Mouse (Mus musculus) kidney, adult 9 months (tissue): ENCODE results near the gene Fam219b.

Experiments used
- DNase-seq: peaks from one replicate; pipeline ENCODE4 v3.0.0; 2022

Gene Fam219b

DNA sequence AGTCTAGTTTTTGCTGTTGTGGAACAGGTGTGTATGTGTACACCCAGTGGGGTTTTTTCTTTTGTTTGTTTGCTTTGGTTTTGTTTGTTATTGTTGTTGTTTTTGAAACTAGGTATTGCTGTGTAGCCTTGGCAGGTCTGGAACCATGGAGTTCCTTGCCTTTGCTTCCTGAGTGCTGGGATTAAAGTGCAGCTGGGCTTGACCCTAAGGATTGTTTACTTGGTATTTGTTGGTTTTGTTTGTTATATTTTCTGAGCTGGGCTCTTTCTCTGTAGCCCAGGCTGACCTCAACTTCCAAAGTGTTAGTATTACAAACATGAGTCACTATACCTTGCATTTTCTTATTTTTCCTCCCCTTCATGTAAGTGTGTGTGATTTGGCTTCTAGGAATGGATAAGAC, 10.9 kb upstream of the Fam219b start:
- DNase-seq, result no peak

DNA sequence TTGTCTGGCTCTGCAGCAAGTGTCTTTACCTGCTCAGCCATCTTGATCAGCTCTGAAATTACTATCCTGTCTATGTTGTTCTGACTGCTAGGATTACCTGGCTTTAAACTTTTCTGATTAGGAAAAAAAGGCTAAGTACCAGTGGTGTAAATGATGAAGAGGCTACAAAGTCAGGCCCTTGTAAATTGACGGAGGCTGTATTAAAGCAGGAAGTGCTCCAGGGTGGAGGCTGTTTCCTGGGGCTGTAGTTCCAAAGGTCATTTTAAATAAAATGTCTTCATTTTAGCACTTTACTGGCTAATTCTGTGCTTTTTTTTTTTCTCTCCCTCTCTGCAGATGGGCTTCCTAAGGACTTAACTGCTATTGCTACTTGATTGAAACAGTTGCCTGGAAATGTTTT, 5.4 kb upstream of the Fam219b start:
- DNase-seq, result no peak

DNA sequence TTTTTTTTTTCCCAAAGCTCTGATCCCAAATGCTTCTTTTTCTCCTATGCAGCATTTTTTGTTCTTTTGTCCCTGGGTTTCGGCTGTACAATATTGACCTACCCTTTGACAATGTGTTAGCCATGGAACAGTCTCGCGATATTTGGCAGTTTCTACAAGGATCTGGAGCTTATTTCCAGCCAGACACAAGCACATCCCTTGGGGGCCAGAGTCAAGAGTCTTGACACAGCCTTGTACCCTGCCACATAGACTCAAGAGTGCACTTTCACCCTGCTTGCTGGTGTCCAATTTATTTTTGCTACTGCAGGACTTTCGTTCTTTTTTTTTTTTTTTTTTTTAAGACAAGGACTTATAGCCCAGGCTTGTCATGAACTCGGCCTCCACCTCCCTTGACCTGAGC, 966 bp upstream of the Fam219b start:
- DNase-seq, result no peak

DNA sequence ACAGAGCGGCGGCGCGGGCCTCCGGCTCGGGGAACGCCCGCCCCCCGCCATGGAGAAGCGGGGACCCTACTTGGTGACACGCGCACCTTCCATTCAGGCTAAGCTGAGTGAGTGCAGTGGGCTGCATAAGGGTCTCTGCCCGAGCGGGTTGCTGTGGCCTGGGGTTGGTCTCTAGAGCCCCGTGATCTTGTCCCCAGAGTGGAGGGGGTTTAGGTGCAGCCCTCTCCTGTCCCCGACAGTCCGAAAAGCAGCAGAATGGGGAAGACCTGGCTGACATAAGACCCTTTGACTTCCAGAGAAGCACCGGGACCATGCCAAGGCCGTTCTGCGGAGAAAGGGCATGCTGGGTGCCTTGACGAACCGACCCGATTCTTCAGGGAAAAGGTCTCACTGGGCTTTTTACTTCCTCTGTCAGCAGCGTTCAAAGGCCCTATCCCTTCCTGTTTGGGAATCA, 427 bp downstream of the Fam219b start:
- DNase-seq, result peak; percentile 48

DNA sequence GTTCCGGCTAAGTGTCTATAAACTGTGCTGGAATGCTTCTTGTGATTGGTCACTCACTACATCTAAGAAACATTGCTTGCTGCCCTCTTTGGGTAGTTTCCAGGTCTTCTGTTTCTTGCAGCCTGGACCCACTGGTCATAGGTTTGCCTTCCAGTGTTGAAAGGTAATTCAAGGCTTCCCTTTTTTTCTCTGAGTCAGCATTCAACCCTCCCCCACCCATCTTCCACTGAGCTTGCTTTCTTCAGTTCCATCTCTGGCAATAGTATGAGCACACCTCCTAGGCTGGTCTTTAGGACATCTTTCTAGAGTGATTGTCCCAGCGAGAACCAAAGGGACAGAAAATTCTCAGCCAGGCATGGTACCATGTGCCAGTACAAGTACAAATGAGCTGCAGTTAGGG, 2.2 kb downstream of the Fam219b start:
- DNase-seq, result no peak

DNA sequence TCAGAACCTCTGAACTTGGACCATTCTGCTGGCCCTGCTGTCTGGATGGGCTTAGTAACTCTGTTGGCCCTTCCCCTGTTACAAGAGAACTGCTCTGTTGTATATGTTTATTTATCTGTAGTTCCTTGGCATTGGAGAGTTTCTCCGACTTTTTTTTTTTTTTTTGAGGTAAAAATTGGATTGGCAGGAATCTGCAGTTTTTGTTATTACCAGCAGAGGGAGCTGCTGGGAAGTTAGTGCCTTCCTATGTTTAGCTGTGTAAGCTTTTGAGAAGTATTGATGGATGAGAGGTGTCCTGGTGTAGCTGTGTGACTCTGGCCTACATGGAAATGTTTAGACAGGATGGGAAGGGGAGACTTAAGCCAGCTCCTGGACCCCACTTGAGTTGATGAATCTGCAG, 4.0 kb downstream of the Fam219b start:
- DNase-seq, result peak; percentile 68

DNA sequence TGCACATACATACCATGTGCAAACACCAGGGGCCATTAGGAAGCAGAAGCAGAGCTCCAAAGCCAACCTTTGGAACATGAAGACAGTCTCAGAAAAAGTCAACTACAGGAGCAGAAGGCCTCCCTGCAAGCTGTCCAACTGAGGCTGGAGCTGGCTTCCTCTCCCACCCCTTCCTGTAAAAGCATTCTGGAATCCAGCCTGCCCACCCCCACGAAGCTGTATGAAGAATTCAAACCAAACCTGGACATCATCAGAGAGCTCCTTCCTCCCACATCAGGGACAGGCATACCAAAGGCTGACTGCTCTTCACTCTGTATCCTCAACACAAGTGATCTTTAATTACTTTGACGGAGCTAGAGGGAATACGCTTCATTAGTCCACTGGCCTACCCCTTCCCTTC, 6.6 kb downstream of the Fam219b start:
- no peak for DNase-seq

DNA sequence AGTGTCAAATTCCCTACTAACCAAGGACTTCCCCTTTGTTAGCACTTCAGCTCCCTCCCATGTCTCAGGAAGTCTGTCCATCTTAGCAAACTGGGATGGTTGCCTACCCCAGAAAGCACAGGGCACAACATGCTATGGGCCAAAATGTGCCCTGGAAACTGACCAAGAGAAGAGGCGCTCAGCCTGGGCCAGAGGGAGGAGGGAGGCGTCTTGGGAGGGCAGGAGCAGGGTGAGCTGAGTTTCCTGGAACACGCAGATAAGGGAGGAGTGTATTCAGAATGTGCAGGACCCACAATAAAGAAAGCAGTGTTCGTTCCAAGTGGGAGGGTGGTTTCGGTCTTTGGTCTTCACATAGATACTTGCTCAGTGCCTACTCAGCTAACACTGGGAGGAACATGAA, 10.0 kb downstream of the Fam219b start:
- peak; percentile 50 for DNase-seq

DNA sequence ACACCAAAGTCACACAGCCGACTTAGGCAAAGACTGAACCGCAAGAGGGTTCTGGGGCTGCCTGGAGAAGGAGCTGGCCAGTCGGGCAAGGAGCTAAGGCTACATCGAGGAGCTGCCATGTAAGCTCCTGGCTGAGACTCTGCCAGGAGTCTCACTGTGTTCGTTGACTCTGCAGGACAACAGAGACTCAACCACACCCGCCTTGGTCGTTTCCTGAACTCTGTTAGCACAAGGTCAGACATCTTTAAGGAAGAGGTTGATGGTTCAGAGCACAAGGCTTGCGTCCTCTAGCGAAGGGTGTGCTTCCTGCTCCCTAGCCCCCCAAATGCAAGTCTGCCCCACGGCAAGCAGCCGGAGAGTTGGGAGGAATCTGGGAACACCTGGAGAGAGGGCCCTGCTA, 10.5 kb downstream of the Fam219b start:
- DNase-seq, result no peak

DNA sequence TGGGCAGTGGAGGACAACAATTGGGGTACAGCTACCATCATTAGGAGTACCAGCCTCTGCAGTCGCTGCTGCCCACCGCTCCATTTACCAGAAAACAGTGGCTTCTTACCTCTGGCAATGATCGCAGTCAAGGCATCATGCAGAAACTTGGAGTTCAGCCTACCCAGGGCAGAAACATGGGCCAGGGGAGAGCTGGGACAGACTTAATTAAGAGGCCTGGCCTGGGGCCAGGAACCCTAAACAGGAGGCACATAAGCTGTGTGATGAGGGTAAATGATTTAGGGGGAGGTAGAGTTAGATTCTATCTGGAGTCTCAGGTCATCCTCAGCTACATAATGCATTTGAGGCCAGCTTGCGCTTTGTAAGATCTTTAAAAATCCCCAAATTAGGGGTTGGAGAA, 11.9 kb downstream of the Fam219b start:
- DNase-seq, result no peak

DNA sequence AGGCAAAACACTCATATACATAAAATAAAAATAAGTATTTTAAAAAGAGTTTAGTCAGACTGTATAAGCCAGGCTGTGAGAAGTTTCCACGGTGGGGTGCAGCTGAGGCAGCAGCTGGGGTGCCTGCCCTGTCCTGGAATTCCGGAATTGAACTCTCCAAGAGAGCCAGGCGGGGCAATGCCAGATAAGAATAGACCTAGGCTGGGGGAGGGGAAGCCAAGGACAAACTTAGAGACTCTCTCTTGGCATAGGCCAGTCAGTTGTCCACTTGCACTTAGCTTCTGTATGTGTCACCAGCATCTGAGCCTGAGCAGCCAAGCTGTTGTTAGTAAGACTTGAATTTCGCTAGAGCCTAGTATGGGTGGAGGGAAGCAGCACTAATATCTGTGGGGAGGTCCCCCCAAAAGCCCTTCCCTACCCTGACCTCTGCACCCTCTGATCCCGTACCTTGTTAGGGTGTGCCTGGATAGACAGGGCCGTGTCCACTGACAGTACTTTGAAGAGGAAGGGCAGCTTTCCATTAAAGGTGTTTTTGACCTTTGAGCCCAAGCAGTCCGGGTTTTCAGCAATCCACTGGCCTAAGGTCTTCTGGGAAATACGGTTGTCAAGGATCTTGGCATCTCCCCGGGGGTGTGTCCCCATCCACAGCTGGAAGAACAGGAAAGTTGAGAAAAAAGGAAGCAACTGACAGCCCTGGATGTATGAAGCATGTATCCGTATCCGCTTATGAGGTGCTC, 13.0 kb downstream of the Fam219b start:
- DNase-seq, result peak; percentile 83

DNA sequence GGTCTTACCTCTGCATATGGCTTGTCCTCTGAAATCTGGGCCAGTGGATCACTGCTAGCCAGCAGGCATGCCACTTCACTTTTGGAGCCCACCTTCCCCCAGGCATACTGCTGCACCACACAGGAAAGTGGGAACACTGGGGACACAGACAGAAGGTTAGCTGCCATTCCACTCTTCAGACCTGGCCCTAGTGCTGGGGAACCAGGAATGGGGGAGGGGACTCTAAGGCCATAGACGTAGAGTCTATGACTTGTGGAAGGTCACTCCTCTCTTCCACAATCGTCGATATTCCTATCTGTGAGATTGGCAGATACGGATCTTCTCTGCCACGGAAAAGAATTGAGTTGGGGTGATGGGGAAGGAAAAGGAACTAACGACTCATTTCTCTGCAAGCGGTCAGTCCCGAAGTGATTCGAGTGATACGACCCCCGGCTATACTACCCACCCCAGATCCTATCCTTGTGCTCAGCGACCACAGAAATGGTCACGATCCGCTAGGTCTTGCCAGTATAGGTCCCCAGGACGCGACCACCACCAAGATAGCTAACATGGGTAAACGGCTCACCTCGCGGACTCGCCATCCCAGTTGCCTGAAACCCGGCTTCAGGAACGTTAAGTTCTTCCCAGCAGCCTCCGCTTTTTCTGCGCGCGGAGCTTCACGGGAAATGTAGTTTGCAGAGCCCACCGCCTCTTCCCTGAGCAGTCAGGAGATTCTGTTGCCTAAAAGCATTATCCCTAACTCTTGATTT, 15.0 kb downstream of the Fam219b start, which contains the start of gene Mpi:
Gene Mpi, minus strand, starts transcription at position 625 of the 749 bp plus-strand sequence.
- DNase-seq, result peak; percentile 72

DNA sequence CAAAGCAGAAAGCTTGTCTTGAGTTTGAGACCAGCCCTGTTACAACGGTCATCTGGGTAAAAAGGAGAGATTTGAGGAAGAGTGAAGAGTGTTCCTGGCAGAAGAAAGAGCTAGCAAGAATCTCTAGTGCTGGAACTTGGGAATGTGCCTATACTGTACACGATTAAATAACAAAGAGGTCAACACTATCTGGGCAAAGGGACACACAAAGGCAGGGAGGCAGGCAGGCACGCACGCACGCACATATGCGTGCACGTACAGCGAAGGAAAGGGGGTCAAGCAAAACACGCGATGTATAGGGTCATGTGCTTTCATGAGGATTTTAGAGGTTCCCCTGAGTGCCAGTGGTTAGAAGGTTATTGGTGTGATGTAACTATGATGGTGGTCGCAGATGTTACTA, 15.8 kb downstream of the Fam219b start:
- no peak for DNase-seq

DNA sequence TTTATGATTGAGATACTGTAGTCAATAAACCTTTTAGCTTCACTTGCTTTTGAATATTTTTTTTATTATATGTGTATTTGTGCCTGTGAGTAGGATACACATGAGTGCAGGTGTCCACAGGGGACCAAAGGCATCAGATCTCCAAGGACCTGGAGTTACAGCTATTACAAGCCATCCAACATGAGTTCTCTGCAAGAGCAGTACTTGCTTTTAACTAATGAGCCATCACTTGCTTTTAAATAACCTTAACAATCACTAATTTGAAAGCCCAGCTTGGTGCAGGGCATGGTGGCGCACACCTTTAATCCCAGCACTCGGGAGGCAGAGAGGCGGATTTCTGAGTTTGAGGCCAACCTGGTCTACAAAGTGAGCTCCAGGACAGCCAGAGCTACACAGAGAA, 17.4 kb downstream of the Fam219b start:
- no peak for DNase-seq

DNA sequence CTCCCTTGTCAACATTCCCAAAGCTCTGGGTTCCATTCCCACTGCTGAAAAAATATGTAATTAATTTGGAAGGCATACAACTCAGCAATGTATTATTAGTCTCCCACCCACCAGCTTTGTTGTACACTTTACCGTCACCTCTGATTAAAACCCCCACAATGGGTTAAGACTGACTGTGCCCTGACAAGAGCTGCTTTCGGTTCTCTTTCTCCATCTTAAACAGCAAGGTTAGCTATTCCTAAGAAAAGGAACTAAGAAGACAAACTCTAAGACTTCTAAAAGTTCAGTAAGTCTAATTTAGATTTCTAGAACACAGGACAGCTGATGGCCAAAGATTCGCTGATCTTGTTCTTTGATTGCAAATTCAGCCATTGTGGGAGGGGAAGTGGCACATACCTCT, 19.9 kb downstream of the Fam219b start:
- no peak for DNase-seq

DNA sequence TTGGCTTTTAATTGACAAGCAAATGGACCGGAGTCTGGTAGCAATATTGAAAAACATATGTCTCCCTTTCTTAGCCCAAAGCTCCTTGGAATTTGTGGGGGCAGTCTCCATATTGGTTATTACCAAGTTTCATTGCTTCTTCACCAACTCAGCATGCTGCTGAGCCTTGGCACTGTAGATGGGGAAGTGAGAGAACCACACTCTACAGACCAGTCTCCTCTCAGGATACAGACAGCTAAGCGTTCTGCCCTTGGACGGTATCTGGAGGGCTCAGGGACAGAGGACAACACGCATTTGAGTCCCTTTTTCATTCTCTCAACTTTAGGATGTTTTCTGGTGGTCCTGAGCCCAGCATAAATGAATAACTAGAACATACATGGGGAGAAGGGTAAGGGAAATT, 21.3 kb downstream of the Fam219b start:
- DNase-seq, result no peak

DNA sequence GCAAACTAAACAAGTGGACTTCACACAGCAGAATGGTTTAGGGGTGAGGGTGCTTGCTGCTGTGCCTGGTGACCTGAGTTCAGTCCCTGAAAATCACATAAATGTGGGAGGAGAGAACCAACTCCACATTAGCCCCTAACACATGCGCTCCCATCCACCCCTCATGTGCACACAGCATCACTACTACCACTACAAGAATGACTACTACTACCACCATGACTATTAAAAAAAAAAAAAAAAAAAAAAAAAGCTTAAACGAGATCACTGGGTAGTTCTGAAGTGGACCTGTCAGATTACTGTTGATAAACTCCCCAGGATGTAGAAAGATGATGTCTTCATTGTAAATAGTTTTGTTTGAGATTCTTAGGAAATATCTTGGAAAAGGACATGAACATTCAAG, 22.2 kb downstream of the Fam219b start:
- no peak for DNase-seq

DNA sequence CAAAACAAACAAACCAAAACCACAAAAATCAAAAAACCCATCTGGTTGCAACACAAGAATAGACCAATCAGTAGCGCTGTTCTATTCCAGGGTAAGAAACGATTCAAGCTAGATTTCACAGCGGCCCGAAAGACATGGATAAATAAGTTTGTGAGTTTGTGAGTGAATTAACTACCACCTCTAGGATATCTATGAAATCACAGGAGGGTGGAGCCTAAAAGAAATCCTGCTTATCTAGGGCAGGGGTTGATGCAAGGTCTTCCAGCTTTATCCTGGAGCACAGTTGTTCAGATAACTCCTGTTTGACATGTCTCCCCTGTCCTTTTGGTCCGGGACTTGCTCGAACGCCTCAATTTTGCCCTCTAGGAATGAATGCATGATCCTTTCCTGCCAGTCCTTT, 22.9 kb downstream of the Fam219b start:
- no peak for DNase-seq

DNA sequence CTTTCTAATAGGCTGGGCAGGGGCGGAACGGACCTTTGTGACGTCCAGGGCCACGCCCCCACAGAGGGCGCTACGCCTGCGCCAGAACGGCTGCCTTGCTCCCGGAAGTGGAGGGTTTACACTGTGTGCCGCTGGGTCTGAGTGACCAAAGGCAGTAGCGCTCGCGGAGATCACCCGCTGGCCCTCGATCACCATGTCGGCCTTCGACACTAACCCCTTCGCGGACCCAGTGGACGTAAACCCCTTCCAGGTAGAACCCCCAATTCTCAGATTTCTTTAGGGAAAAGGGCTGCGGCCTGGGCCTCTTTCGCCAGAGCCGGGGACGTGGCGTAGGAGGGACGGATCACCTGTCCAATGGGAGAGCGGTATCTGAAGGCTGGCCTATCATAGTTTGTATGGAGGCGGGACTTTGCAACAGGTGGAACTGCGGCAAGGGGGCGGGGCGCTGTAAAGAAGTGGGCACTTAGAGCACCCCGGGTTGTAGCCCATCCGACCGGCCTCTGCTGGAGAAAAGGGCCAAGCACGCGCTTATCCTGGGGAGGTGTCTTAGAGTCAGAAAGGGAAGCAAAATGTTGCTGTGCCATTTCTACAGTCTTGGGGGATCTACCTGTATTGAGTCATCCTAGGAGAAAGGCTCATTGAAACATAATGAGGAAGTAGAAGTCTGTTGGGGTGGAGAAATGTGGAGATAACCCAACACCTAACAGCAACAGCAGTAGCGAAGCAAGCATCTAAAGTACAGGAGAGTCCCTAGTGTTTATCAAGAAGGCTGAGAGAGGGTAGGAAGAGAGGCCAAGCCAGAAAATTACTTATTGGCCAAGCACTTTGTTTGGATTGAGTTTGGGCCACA, 23.8 kb downstream of the Fam219b start, which contains the start of gene Scamp2:
Gene Scamp2, plus strand, starts transcription at position 83 of the 850 bp plus-strand sequence.
- DNase-seq, result peak; percentile 97

DNA sequence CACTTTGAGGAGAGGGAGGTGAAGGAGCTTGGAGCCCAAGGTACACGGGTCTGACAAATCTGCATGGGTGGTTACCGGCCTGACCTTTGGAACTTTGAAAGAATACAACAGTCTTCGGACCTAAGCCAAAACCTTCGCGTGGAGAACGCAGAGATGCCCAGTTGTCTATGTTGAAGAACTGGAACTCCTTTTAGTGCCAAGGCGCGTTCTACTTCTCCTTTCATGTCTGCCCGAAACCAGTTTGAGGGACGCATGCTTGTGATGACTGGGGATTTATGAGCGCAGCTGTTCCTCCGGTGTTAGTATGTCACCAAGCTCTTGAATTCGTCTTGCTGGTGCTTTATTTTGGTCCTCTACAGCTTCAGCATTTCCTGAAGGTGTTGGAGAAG, 24.4 kb downstream of the Fam219b start:
- DNase-seq, result peak; percentile 90

DNA sequence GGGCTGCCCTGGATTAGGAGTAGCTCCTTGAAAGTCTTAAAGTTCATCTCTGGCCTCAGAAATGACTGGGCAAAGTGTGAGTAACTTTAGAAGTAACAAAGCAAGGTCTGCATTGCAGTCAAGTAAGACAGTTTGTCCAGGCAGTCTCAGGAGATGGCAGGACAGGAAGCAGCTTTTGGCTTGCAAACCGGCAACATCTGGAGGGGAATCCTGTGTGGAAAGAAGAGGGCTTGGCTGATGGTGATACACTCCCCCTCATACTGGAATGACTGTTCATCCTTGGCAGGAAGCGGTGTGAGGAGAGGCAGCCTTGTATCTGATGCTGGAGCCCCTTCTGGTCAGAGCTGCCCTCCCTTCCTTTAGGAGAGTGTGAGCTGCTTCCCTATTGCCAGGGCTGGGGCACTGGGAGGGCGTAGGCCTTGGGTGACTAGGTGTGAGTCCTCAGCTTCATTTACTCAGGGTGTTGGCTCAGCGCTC, 25.6 kb downstream of the Fam219b start:
- peak; percentile 79 for DNase-seq

DNA sequence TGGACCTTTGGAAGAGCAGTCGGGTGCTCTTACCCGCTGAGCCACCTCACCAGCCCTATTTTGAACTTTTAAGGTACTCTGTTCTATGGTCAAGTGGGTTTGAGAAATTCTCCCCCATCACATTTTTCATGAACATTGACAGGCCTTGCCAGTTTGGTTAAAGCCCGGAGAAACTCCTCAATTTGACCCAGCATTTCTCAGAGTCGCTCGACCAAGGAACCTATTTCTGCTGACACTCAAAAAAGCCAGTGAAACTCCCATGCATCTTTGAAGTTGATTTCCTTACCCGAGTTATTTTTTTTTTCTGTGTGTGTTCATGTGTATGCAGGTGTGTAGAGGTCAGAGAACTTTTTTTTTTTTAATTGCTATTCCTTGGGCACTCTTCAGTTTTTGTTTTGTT, 27.3 kb downstream of the Fam219b start:
- peak; percentile 88 for DNase-seq

DNA sequence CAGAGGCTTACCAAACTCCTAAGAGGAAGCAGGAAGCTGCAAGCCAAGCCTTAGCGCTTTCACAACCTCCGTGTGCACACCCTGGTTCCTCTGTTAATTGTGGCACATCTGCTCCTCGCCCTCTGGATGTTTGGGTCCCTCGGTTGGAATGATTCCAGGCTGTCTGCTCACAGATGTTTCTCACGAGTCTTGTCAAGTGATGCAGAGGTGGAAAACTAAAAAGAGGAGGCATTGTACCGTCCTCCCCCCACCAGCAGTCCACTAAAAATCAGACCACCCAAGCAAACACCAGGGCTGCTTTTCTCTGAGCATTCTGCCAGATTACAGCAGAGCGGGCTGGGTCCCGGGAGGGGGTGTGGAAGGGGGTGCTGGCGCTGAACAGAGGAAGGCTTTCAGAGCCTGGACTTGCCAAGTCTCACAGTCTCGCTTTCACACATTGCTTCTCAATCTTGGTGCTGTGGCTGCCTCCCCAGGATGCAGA, 28.5 kb downstream of the Fam219b start:
- DNase-seq, result peak; percentile 43
